Mouse (Mus musculus) 3134 (cell line): ENCODE measurements around the gene Popdc2.
A peak's percentile ranks its signal among the peaks of the same experiment; 100 is the strongest.
"Not testable (repeated sequence)": the region's sequence is repeated elsewhere in the genome, so short reads cannot be mapped to it uniquely, and the experiment has no call there.

Source experiments
- DNase-seq: peaks from one replicate; pipeline ENCODE4 v3.0.0-alpha.2; 2011; ENCODE audit warnings: low spot score; ENCODE audit not compliant: insufficient read length; ENCODE audit errors: extremely low read depth

Gene Popdc2

GRCm38 (mm10) chr16:38361933-38362332 is at the start of gene Popdc2:
Gene Popdc2, plus strand, starts transcription at chr16:38362209.
- DNase-seq, result no peak

DNA sequence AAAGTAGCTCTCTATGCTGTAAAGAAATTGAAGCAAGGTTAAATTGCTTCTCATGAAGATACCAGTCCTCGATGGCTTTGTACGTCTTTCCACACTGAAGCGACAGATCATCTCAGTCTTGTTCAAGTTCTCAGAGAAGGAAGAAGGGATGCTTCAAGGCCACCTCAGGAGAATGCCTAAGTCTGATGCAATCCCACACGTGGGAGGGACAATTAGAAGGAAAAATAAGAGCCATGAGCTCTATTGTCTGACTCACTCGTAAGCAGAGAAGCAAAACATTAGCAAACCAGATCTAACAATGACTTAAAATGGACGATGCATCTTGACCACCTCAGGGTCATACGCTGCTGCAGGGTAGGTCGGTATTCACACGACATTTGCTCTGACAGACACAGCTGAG is 43.5 kb upstream of the Popdc2 start:
- no peak for DNase-seq

DNA sequence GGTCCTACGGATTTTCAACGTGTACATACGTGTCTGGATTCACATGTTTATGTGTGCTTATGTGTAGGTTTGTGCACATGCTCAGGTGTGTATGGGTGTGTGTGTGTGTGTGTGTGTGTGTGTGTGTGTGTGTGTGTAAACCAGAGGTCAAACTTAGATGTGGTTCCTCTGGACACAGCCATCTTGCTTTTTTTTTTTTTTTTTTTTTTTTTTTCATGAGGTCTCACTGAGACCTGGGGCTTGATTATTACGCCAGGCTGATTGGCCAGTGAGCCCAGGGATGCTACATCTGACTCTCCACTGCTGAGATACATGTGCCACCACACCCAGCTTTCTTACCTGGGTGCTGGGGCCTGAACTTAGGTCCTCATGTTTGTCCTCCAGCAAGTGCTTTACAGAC is 42.9 kb upstream of the Popdc2 start:
- DNase-seq, result no peak

DNA sequence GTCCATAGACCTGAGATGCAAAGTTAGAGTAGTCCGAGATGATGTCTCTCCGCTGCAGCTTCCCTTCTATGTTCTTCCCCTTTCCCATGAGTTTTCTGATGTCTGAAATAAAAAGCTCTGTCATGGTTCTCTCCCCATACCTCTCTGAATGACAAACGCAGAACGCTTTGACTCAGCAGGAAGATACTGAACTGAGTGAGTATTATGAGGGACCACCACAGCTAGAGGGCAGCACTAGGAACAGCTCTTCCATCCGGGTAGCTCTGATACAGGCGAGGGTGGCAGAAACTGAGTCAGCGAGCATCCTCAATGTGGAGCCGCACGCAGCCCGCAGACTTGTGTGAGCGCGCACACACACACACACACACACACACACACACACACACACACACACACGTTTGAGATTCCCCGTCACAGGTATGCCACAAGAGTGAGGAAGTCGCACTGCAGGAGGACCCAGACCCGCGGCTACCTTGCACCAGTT is 40.5 kb upstream of the Popdc2 start:
- DNase-seq, result no peak

- DNase-seq, result no peak
Measured at GRCm38 (mm10) chr16:38324311-38324710, 37.7 kb upstream of the Popdc2 start.

DNA sequence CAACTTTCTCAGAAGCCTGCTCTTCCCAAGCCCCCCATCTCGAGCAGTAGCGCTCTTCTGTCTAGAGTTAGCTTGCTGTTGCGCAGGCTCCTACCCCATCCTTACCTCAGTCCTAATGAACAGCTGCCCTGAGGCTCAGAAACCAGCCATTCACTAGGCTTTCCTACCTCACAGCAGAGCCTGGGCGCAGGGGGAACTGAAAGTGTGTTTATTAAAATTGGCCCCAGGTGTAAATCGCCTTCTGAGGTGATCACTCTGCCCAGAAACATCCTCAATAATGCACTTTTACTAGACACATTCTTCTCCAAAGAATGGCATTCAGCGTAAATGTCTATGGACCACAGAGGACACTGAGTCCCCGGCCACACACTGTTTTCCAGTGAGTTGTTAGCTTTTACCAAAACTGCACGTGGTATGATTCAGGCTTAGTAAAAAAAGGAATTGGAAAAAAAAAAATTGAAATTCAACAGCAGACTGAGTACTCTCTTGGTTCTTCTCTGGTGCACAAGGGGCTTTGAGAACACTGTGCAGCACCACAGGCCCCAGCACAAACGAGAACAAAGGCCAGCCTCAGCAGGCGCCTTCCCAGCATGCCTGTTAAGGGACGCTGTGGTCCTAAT is 35.1 kb upstream of the Popdc2 start:
- DNase-seq, result no peak

- no peak for DNase-seq
Measured at GRCm38 (mm10) chr16:38329340-38329739, 32.7 kb upstream of the Popdc2 start.

GRCm38 (mm10) chr16:38334431-38334830 is 27.6 kb upstream of the Popdc2 start:
- no peak for DNase-seq

- not testable (repeated sequence) for DNase-seq
Measured at GRCm38 (mm10) chr16:38338077-38338476, 23.9 kb upstream of the Popdc2 start.

- no peak for DNase-seq
Measured at GRCm38 (mm10) chr16:38341396-38342324, 20.3 kb upstream of the Popdc2 start, which contains the start of gene Maats1. Gene Maats1, minus strand, starts transcription at chr16:38342143.

GRCm38 (mm10) chr16:38344941-38345725 is 16.9 kb upstream of the Popdc2 start:
- peak; percentile 18 for DNase-seq

DNA sequence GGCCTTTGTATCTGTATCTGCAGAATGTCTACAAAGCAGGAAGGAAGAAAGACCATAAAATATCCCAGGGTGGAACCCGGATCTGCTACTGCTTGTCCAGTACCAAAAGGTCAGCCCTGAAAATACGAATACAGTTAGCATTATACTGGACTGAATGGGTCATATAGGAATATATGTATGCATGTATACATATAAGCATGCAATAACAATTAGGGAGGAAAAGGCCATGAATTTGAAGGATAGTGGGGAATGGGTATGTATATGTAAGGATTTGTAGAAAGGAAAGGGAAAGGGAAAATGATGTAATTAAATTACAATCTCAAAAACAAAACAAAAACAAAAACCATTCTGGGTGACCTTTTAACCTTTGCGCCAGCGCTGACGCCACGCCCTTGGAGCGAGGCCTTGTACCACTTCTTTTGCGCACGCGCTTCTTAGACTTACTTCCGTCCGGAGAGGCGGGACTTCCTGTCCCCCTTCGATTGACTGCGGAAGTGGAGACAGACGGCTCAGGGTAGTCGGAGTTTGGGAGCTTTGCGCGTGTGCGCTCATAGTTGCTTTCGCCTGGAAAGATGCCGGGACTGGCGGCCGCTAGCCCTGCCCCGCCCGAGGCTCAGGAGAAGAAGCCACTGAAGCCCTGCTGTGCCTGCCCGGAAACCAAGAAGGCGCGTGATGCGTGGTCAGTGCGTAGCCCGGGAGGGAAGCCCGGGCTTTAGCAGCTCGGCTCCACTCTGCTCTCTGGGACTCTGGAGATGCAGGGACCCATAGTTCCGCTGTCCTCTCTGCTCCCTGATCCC is 15.3 kb upstream of the Popdc2 start, which contains the start of the genes Cox17 and Gm21987:
Cox17 (plus strand) TSS at position 463 of the 797 bp plus-strand sequence.
Gm21987 (plus strand) TSS at position 512 of the 797 bp plus-strand sequence.
- peak; percentile 90 for DNase-seq

DNA sequence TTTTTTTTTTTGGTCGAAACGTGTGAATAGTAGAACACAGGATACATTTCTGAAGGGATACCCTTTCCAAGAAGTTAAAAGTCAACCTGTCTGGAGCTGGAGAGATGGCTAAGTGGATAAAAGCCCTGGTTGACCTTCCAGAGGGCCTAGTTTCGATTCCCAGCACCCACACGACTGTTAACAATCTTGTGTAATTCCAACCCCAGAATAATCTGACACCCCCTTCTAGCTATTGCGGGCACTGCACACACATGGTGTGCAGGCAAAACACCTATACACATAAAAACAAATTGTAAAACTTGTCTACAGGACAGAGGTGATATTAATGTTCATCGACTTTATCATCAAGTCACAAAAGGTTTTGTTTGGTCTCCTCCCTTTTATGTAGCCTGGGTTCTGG is 14.4 kb upstream of the Popdc2 start:
- no peak for DNase-seq

GRCm38 (mm10) chr16:38348217-38348761 is 13.7 kb upstream of the Popdc2 start:
- no peak for DNase-seq

DNA sequence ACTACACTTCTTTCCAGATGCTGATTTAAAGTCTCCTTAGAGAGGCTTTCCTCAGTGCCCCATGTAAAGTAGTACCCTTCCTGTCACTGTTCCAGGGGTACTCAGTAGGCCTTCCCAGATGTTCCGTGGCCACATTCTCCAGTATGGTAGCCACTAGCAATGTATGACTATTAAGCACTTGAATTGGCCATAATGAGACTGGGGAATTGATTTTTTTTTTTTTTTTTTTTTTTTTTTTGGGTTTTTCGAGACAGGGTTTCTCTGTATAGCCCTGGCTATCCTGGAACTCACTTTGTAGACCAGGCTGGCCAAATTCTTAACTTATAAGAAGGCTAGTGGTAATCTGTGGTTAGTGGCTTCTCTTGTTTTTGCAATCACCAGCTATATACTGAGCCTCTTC is 12.1 kb upstream of the Popdc2 start:
- DNase-seq, result no peak

DNA sequence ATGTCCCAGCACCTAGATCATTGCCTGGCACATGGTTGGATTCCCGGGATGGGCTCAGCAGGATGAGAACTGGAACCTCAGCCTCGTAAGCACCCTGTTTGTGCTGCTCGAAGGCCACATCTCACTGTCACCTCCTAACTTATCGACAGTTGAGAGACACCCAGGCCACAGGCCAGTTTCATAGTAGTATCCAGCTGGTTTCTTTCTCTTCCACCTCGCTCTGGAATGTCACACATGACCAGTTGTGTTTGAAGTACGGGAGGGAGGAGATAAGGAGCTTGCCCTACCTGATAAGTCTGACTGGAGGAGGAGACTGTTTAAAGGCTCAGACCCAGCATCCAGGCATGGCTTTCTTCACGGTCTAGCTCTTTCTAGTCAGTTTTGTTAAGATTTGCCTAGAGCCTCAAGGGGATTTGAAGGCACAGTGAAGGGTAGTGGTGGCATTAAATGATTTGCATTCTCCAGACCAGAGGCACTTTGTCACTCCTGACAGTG is 11.6 kb upstream of the Popdc2 start:
- no peak for DNase-seq

DNA sequence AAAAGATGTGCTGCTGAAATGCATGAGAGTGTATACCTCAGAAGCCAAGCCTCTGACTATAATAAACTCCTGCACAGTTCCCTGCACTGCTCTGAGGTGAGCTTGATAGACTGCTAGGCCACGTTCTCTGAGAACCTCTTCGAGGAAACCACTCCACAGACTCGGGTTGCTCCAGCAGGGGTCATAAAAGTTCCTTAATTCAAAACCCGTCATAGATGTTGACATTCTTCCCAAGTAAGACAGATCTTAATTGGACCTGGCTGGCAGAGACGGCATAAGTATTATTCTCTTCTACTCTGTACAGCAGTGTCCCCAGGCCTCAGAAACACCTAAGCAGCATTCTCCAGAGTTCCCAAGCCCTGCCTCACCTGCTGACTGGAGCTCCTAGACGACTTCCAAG is 11.1 kb upstream of the Popdc2 start:
- DNase-seq, result no peak

GRCm38 (mm10) chr16:38352031-38352430 is 10.0 kb upstream of the Popdc2 start:
- no peak for DNase-seq

GRCm38 (mm10) chr16:38352851-38353250 is 9.2 kb upstream of the Popdc2 start:
- DNase-seq, result no peak

- no peak for DNase-seq
Measured at GRCm38 (mm10) chr16:38353642-38354041, 8.4 kb upstream of the Popdc2 start.
